Mouse (Mus musculus) urinary bladder, adult 18-20 months (tissue): Measurements from ENCODE around the gene Hhex.

Experiments
- DNase-seq, 2 experiments: peaks; one replicate each; pipeline ENCODE4 v3.0.0; 2022; ENCODE audit warnings: low spot score in 2 of 2, mixed read lengths in 2 of 2

The Hhex gene

DNA sequence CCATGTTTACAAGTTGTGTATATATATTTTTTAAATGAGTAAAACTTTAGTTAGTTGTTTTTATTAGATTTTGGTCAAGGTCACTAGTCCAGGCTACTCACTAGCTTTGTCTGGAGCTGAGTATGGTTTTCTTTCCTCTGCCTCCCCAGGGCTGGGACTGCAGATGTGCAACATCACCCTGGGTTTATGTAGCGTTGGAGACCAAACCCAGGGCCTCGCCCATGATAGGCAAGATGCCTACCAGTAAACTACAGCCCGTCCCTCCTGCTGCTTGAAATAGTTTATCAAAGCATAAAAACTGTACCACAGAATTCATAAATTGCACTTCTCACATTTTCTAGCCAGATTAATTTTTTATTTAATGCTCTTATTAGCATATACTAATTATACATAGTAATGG, 14.6 kb downstream of the Hhex start:
- no peak for DNase-seq

DNA sequence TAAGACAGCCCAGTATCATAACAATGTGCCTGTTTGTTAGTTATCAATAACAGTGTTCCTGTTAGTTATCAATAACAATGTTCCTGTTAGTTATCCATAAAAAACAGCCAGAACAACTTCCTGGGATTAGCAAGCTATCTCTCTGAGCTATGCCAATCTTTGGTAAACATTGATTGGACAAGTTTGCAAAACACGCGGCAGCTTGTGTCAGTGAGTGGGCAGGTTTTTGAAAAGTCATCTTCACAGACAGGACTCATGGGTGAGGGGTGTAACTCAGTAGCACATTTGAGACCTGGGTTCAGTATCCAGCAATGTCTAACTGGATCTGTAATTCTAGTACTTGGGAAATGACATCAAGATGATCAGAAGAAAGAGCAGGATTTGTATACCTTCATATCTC, 20.9 kb downstream of the Hhex start:
- DNase-seq = no peak

DNA sequence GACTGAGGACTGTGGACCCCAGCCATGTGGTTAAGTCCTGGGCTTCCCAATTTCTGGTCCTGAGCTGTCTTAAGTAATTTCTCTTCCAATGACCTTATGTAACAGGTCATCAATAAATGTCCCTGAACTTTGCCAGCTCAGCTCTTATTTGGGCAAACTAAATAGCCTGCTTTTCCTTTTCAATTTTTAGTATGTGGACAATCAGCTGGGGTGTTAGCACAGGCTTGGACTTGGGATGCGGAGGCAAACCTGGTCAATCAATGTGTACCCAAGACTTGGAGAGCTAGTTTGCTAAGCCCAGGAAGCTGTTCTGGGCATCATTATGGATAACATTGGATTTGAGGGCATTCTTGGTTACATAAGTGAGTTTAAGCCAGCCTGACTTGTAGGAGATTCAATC, 21.4 kb downstream of the Hhex start:
- DNase-seq = no peak

DNA sequence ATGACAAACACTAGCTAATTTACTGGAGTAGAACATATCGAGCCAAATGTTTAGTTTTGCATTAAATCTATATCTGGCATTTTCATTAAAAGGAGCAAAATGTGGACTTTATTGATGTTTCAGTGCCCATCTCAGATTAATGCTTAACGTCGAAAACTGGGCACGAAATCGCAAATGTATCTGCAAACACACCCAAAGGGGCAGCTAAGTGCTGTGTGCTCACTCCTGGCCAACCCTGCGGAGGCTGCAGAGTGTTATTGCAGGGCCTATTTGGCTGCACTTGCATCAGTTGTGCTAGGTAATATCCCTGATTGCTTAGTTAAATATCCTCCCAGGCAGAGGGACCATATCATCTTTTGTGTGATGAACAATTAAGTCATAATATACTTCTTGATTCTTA, 23.4 kb downstream of the Hhex start:
- DNase-seq = no peak

GRCm38 (mm10) chr19:37466403-37466802, 31.8 kb downstream of the Hhex start:
- no peak for DNase-seq

- no peak for DNase-seq
Measured at GRCm38 (mm10) chr19:37466978-37467377, 32.4 kb downstream of the Hhex start.

- DNase-seq = no peak
Measured at GRCm38 (mm10) chr19:37468841-37469566, 34.4 kb downstream of the Hhex start.

DNA sequence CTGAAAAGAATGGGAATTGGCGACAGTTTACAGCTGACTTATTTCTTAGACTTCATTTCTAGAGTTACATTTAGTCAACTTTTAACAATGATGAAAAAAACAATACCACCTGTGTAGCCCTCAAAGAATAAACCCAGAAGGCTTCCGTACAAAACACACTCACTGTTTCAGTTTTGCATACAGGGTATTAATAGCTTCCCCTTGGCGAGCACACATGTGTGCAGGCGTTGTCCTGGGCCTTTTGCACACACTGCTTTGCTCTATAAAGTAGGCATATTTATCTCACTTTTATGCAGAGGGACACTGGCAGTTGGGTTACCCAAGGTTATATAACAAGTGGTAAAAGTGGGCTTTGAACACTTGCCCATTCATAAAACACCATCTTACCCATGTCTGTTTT, 37.1 kb downstream of the Hhex start:
- no peak for DNase-seq

- DNase-seq = no peak
Measured at GRCm38 (mm10) chr19:37472589-37472988, 38.0 kb downstream of the Hhex start.

- no peak for DNase-seq
Measured at GRCm38 (mm10) chr19:37481704-37482103, 47.1 kb downstream of the Hhex start.

- DNase-seq = no peak
Measured at GRCm38 (mm10) chr19:37482556-37483187, 48.1 kb downstream of the Hhex start.

DNA sequence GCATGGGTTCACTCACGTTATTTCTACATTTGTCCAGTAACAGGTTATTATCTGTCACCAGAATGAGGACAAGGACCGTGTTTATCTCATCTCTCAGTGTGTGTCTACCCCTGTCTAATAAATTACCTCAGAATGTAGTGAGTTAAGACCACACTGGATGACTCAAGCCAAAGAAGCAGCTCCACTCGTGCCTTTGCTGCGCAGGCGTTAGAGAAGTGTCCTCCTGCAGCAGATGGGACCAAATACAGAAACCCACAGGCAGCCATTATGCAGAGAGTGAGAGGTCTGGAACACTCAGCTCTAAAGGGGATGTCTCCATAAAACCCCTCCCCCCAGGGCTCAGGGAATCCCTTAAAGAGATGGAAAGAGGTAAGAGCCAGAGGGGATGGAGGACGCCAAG, 50.2 kb downstream of the Hhex start:
- DNase-seq = no peak

GRCm38 (mm10) chr19:37486801-37487200, 52.2 kb downstream of the Hhex start:
- no peak for DNase-seq

GRCm38 (mm10) chr19:37487811-37488475, 53.3 kb downstream of the Hhex start:
- DNase-seq = no peak

- DNase-seq = no peak
Measured at GRCm38 (mm10) chr19:37488608-37489262, 54.1 kb downstream of the Hhex start.
